Mouse (Mus musculus) myocyte (in vitro differentiated cells): ENCODE data around the gene Pir. TPM values are rescaled to one million over a fixed set of nuclear protein-coding genes. Genes with fewer than 3 reads are reported as not detected.

Experiments
- H3K27me3 ChIP-seq: one replicate; pipeline ENCODE4 v1.6.1; 2011; ENCODE audit not compliant: control insufficient read depth, insufficient read depth, insufficient read length
- H3K36me3 ChIP-seq: one replicate; pipeline ENCODE4 v1.6.1; 2011; ENCODE audit not compliant: control insufficient read depth, insufficient read depth
- H3K4me2 ChIP-seq: one replicate; pipeline ENCODE4 v1.6.1; 2011; ENCODE audit warnings: low read depth, control low read depth
- H3K4me3 ChIP-seq: one replicate; pipeline ENCODE4 v1.5.1; 2011; ENCODE audit warnings: mild to moderate bottlenecking, control low read depth, moderate library complexity
- H3K79me2 ChIP-seq: one replicate; pipeline ENCODE4 v1.6.1; 2011; ENCODE audit not compliant: control insufficient read depth, insufficient read depth
- H3ac ChIP-seq: one replicate; pipeline ENCODE4 v1.6.1; 2011; ENCODE audit not compliant: control insufficient read depth, insufficient read length
- CEBPB ChIP-seq: IDR thresholded peaks from 2 replicates; pipeline ENCODE4 v1.6.1; 2011; ENCODE audit warnings: mild to moderate bottlenecking, moderate library complexity; ENCODE audit not compliant: poor library complexity, insufficient read depth, severe bottlenecking
- E2F4 ChIP-seq: IDR thresholded peaks from one replicate; pipeline ENCODE4 v1.6.1; 2011; ENCODE audit warnings: mild to moderate bottlenecking, control low read depth, moderate library complexity; ENCODE audit not compliant: insufficient read depth
- MAX ChIP-seq: IDR thresholded peaks from one replicate; pipeline ENCODE4 v1.6.1; 2011; ENCODE audit warnings: low read depth, mild to moderate bottlenecking, control low read depth
- MYOD1 ChIP-seq, 3 experiments: IDR thresholded peaks; one replicate each; pipeline ENCODE4 v1.6.1; 2011; ENCODE audit warnings: control low read depth in 2 of 3, low read depth in 2 of 3, mild to moderate bottlenecking in 2 of 3, moderate library complexity in 1 of 3; ENCODE audit not compliant: insufficient read length in 2 of 3, control insufficient read depth in 1 of 3
- MYOG ChIP-seq, 3 experiments: IDR thresholded peaks; one replicate each; pipeline ENCODE4 v1.6.1; 2011; ENCODE audit warnings: control low read depth in 2 of 3, low read depth in 2 of 3, mild to moderate bottlenecking in 2 of 3; ENCODE audit not compliant: insufficient read length in 2 of 3, control insufficient read depth in 1 of 3, insufficient read depth in 1 of 3
- POLR2A ChIP-seq: IDR thresholded peaks from one replicate; pipeline ENCODE4 v1.6.1; 2011; ENCODE audit warnings: low read depth, mild to moderate bottlenecking, control low read depth, moderate library complexity; ENCODE audit not compliant: insufficient read length
- POLR2AphosphoS2 ChIP-seq: IDR thresholded peaks from one replicate; pipeline ENCODE4 v1.6.1; 2011; ENCODE audit warnings: low read depth, control low read depth; ENCODE audit not compliant: insufficient read length
- REST ChIP-seq: IDR thresholded peaks from one replicate; pipeline ENCODE4 v1.6.1; 2011; ENCODE audit warnings: mild to moderate bottlenecking, control low read depth, moderate library complexity; ENCODE audit not compliant: insufficient read depth, insufficient read length
- SRF ChIP-seq: IDR thresholded peaks from one replicate; pipeline ENCODE4 v1.6.1; 2011; ENCODE audit warnings: low read depth; ENCODE audit not compliant: control insufficient read depth, insufficient read length
- TCF12 ChIP-seq: IDR thresholded peaks from one replicate; pipeline ENCODE4 v1.6.1; 2011; ENCODE audit warnings: mild to moderate bottlenecking, control low read depth; ENCODE audit not compliant: poor library complexity, insufficient read depth, severe bottlenecking
- TCF3 ChIP-seq: IDR thresholded peaks from one replicate; pipeline ENCODE4 v1.6.1; 2011; ENCODE audit warnings: low read depth, control low read depth; ENCODE audit not compliant: insufficient read length
- USF1 ChIP-seq: IDR thresholded peaks from one replicate; pipeline ENCODE4 v1.6.1; 2011; ENCODE audit warnings: low read depth, mild to moderate bottlenecking, control low read depth, moderate library complexity
- polyA plus RNA-seq: library from polyadenylated mRNA; unstranded; fragments of >200 nt; fragmentation: generic; extraction: Trizol; gene quantifications from one replicate; pipeline ENCODE4 v1.2.1, GENCODE M21; 2012; ENCODE audit warnings: missing spikeins

Pir gene
- polyA plus RNA-seq, 1 experiment: 6.0 TPM

GRCm38 (mm10) chrX:164320031-164320430, 50.9 kb downstream of the Pir start:
- H3K4me2 ChIP-seq: no peak overlapping the region
- H3K79me2 ChIP-seq: no peaks in the 10 kb centered on the region
- no peak overlapping the region for H3ac ChIP-seq
- no peak overlapping the region for H3K4me3 ChIP-seq
- no peaks in the 10 kb centered on the region for H3K27me3 ChIP-seq
- no peak for TF ChIP-seq SRF
- TF ChIP-seq MYOG (IDR thresholded peaks at IDR 0.05; ENCODE audit: control insufficient read depth in 1 of 3, insufficient read depth in 1 of 3, insufficient read length in 2 of 3, low read depth in 2 of 3): no peak
- no peak for TF ChIP-seq CEBPB
- no peak for TF ChIP-seq POLR2AphosphoS2
- TF ChIP-seq MAX: no peak
- TF ChIP-seq TCF12: no peak
- TF ChIP-seq POLR2A: no peak
- no peak for TF ChIP-seq E2F4
- TF ChIP-seq MYOD1 (IDR thresholded peaks at IDR 0.05; ENCODE audit: control insufficient read depth in 1 of 3, insufficient read length in 2 of 3, low read depth in 2 of 3): no peak
- TF ChIP-seq REST: no peak
- no peaks in the 10 kb centered on the region for H3K36me3 ChIP-seq

DNA sequence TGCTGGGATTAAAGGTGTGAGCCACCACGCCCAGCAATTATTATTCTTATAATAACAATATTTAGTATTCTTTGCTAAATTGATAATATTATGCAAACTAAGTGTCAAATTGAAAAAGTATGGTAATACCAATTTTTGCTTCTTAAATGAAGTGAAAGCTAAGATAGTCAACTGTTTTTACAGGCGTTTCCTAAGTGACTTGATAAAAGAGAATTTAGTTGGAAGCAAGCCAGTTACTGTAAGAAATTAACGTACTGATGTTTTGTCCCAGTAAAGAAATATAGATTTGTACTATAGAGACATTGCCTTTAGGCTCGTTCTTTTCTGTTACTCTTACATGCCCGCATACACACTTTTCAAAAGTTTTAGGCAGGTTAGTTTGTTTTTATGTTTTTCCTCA, 53.3 kb downstream of the Pir start:
- no peaks in the 10 kb centered on the region for H3K36me3 ChIP-seq
- no peak overlapping the region for H3K4me2 ChIP-seq
- TF ChIP-seq REST: no peak
- no peak overlapping the region for H3ac ChIP-seq
- H3K79me2 ChIP-seq: no peaks in the 10 kb centered on the region
- H3K4me3 ChIP-seq: no peak overlapping the region
- H3K27me3 ChIP-seq: no peaks in the 10 kb centered on the region

DNA sequence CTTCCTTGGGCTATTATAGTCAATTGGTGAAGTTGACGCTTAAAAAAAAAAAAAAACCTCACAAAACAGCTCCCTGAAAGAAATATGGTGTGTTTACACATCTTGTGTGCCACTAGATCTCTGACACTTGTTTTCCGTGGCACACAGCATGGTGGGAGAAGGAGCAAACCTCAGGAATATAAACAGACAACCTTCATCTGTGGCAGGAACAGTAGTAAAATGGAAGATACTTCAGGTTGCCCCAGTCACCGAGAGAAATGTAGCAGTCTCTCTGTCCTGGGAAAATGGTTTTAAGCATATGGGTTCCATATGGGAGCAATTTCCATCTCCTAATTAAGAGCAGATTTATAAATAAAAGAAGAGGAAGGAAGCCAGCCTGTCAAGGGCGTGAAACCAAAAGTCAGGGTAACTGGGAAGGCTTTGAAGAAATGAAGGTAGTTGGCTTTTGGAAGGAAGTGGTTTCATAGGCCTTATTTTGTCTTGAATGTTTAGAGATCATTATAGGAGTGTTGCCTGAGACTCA, 54.3 kb downstream of the Pir start:
- no peaks in the 10 kb centered on the region for H3K79me2 ChIP-seq
- H3K4me3 ChIP-seq: no peak overlapping the region
- H3K4me2 ChIP-seq: no peak overlapping the region
- no peak overlapping the region for H3ac ChIP-seq
- no peak for TF ChIP-seq POLR2A
- no peak for TF ChIP-seq CEBPB
- TF ChIP-seq MYOD1 (IDR thresholded peaks at IDR 0.05; ENCODE audit: control insufficient read depth in 1 of 3, insufficient read length in 2 of 3, low read depth in 2 of 3): no peak
- no peak for TF ChIP-seq TCF12
- no peak for TF ChIP-seq MYOG (IDR thresholded peaks at IDR 0.05; ENCODE audit: control insufficient read depth in 1 of 3, insufficient read depth in 1 of 3, insufficient read length in 2 of 3, low read depth in 2 of 3)
- no peak for TF ChIP-seq SRF
- TF ChIP-seq REST: no peak
- no peak for TF ChIP-seq MAX
- TF ChIP-seq POLR2AphosphoS2: no peak
- TF ChIP-seq E2F4: no peak
- no peak for TF ChIP-seq TCF3
- TF ChIP-seq USF1: no peak
- no peaks in the 10 kb centered on the region for H3K36me3 ChIP-seq
- H3K27me3 ChIP-seq: no peaks in the 10 kb centered on the region

GRCm38 (mm10) chrX:164330351-164330750, 61.2 kb downstream of the Pir start:
- TF ChIP-seq SRF: no peak
- TF ChIP-seq E2F4: no peak
- TF ChIP-seq TCF3: no peak
- TF ChIP-seq MYOG (IDR thresholded peaks at IDR 0.05; ENCODE audit: control insufficient read depth in 1 of 3, insufficient read depth in 1 of 3, insufficient read length in 2 of 3, low read depth in 2 of 3): no peak
- TF ChIP-seq REST: no peak
- TF ChIP-seq CEBPB: no peak
- TF ChIP-seq POLR2A: no peak
- no peak for TF ChIP-seq MYOD1 (IDR thresholded peaks at IDR 0.05; ENCODE audit: control insufficient read depth in 1 of 3, insufficient read length in 2 of 3, low read depth in 2 of 3)
- TF ChIP-seq USF1: no peak
- Histone ChIP-seq H3K27me3 (no peaks in the 10 kb centered on the region), H3K4me3 (no peak overlapping the region), H3K36me3 (no peaks in the 10 kb centered on the region), H3K4me2 (no peak overlapping the region), H3K79me2 (no peaks in the 10 kb centered on the region), H3ac (no peak overlapping the region)

GRCm38 (mm10) chrX:164330766-164331165, 61.6 kb downstream of the Pir start:
- no peak overlapping the region for H3K4me3 ChIP-seq
- no peak overlapping the region for H3K4me2 ChIP-seq
- no peaks in the 10 kb centered on the region for H3K36me3 ChIP-seq
- no peaks in the 10 kb centered on the region for H3K27me3 ChIP-seq
- H3K79me2 ChIP-seq: no peaks in the 10 kb centered on the region
- TF ChIP-seq TCF12 (no peak), SRF (no peak), POLR2A (no peak), MYOD1 (IDR thresholded peaks at IDR 0.05; ENCODE audit: control insufficient read depth in 1 of 3, insufficient read length in 2 of 3, low read depth in 2 of 3) (no peak), POLR2AphosphoS2 (no peak), MAX (no peak), E2F4 (no peak), MYOG (IDR thresholded peaks at IDR 0.05; ENCODE audit: control insufficient read depth in 1 of 3, insufficient read depth in 1 of 3, insufficient read length in 2 of 3, low read depth in 2 of 3) (no peak), REST (no peak), TCF3 (no peak), USF1 (no peak), CEBPB (no peak)
- H3ac ChIP-seq: no peak overlapping the region
